Mouse (Mus musculus): Measurements from ENCODE around the gene Cntfr. TPM values are rescaled to one million over a fixed set of nuclear protein-coding genes. Genes with fewer than 3 reads are reported as not detected.

Gene Cntfr
- polyA plus RNA-seq, 1 experiment from 2014 or later, result 4.3 TPM

GRCm38 (mm10) chr4:41659556-41659955 lies 37.3 kb downstream of the Cntfr start:
- Histone ChIP-seq H3K4me3 (ENCODE audit: low read depth, low read length) (no peak overlapping the region), H3K9ac (ENCODE audit: low read length) (no peak overlapping the region), H3K27me3 (ENCODE audit: control insufficient read depth, insufficient read depth, low read length) (no peaks in the 10 kb centered on the region), H3K27ac (replicated peaks) (no peak overlapping the region), H3K4me1 (replicated peaks; ENCODE audit: control insufficient read depth, insufficient read depth) (no peaks in the 10 kb centered on the region), H3K36me3 (ENCODE audit: control insufficient read depth, insufficient read depth, low read length) (no peaks in the 10 kb centered on the region; the same call in 1 of the 2 replicates), H3K9me3 (ENCODE audit: control insufficient read depth, low read length) (no peaks in the 10 kb centered on the region), H3K4me2 (replicated peaks; ENCODE audit: low read depth) (no peak overlapping the region)
- no peak for DNase-seq (ENCODE audit: low spot score)
- ATAC-seq (ENCODE audit: low FRiP score, low TSS enrichment), result no peak
- TF ChIP-seq CTCF (IDR thresholded peaks at IDR 0.05; ENCODE audit: low read depth), result no peak
- 84% methylated on average over 13 of the region's 13 CpGs for WGBS

- no peak overlapping the region for H3K27ac ChIP-seq (replicated peaks)
- no peak overlapping the region for H3K4me2 ChIP-seq (replicated peaks; ENCODE audit: low read depth)
- ATAC-seq (ENCODE audit: low FRiP score, low TSS enrichment) (0 out of 2 replicates have a peak, but pooled peaks have one; percentile 25), DNase-seq (ENCODE audit: low spot score) (peak; percentile 44)
- no peak overlapping the region for H3K9ac ChIP-seq (ENCODE audit: low read length)
- H3K36me3 ChIP-seq (ENCODE audit: control insufficient read depth, insufficient read depth, low read length), result no peaks in the 10 kb centered on the region; the same call in 1 of the 2 replicates
- H3K4me3 ChIP-seq (ENCODE audit: low read depth, low read length), result no peak overlapping the region
- H3K27me3 ChIP-seq (ENCODE audit: control insufficient read depth, insufficient read depth, low read length), result no peaks in the 10 kb centered on the region
- TF ChIP-seq EP300 (optimal IDR thresholded peaks at IDR 0.05) (no peak), CTCF (IDR thresholded peaks at IDR 0.05; ENCODE audit: low read depth) (no peak)
- H3K4me1 ChIP-seq (replicated peaks; ENCODE audit: control insufficient read depth, insufficient read depth), result no peaks in the 10 kb centered on the region
- no peaks in the 10 kb centered on the region for H3K9me3 ChIP-seq (ENCODE audit: control insufficient read depth, low read length)
- WGBS, result 46% methylated on average over 15 of the region's 25 CpGs
Measured at GRCm38 (mm10) chr4:41658566-41659384, 38.1 kb downstream of the Cntfr start.

- H3K4me2 ChIP-seq (replicated peaks; ENCODE audit: low read depth), result no peak overlapping the region
- DNase-seq (ENCODE audit: low spot score) (no peak), ATAC-seq (ENCODE audit: low FRiP score, low TSS enrichment) (no peak)
- no peaks in the 10 kb centered on the region for H3K4me1 ChIP-seq (replicated peaks; ENCODE audit: control insufficient read depth, insufficient read depth)
- H3K4me3 ChIP-seq (ENCODE audit: low read depth, low read length), result no peak overlapping the region
- no peaks in the 10 kb centered on the region for H3K27me3 ChIP-seq (ENCODE audit: control insufficient read depth, insufficient read depth, low read length)
- WGBS, result 89% methylated on average over 2 of the region's 2 CpGs
- H3K36me3 ChIP-seq (ENCODE audit: control insufficient read depth, insufficient read depth, low read length), result no peaks in the 10 kb centered on the region
- no peaks in the 10 kb centered on the region for H3K9me3 ChIP-seq (ENCODE audit: control insufficient read depth, low read length)
- TF ChIP-seq CTCF (IDR thresholded peaks at IDR 0.05; ENCODE audit: low read depth) (no peak), EP300 (optimal IDR thresholded peaks at IDR 0.05) (no peak)
- no peak overlapping the region for H3K9ac ChIP-seq (ENCODE audit: low read length)
- H3K27ac ChIP-seq (replicated peaks), result no peak overlapping the region
Measured at GRCm38 (mm10) chr4:41655525-41655924, 41.4 kb downstream of the Cntfr start.

GRCm38 (mm10) chr4:41654217-41654616 lies 42.7 kb downstream of the Cntfr start:
- peak; percentile 58 for DNase-seq (ENCODE audit: low spot score)
- ATAC-seq (ENCODE audit: low FRiP score, low TSS enrichment), result no peak
- Histone ChIP-seq H3K27ac (replicated peaks) (no peak overlapping the region), H3K4me3 (ENCODE audit: low read depth, low read length) (no peak overlapping the region), H3K9ac (ENCODE audit: low read length) (no peak overlapping the region), H3K36me3 (ENCODE audit: control insufficient read depth, insufficient read depth, low read length) (no peaks in the 10 kb centered on the region), H3K4me2 (replicated peaks; ENCODE audit: low read depth) (no peak overlapping the region), H3K27me3 (ENCODE audit: control insufficient read depth, insufficient read depth, low read length) (no peaks in the 10 kb centered on the region), H3K9me3 (ENCODE audit: control insufficient read depth, low read length) (no peaks in the 10 kb centered on the region), H3K4me1 (replicated peaks; ENCODE audit: control insufficient read depth, insufficient read depth) (no peaks in the 10 kb centered on the region)
- WGBS, result 14% methylated on average over 7 of the region's 7 CpGs
- no peak for TF ChIP-seq EP300 (optimal IDR thresholded peaks at IDR 0.05)
- peak; percentile 80 for TF ChIP-seq CTCF (IDR thresholded peaks at IDR 0.05; ENCODE audit: low read depth)

GRCm38 (mm10) chr4:41653730-41654129 lies 43.2 kb downstream of the Cntfr start:
- Histone ChIP-seq H3K4me3 (ENCODE audit: low read depth, low read length) (no peak overlapping the region), H3K27me3 (ENCODE audit: control insufficient read depth, insufficient read depth, low read length) (no peaks in the 10 kb centered on the region), H3K27ac (replicated peaks) (no peak overlapping the region), H3K4me1 (replicated peaks; ENCODE audit: control insufficient read depth, insufficient read depth) (no peaks in the 10 kb centered on the region), H3K36me3 (ENCODE audit: control insufficient read depth, insufficient read depth, low read length) (no peaks in the 10 kb centered on the region), H3K4me2 (replicated peaks; ENCODE audit: low read depth) (no peak overlapping the region), H3K9ac (ENCODE audit: low read length) (no peak overlapping the region), H3K9me3 (ENCODE audit: control insufficient read depth, low read length) (no peaks in the 10 kb centered on the region)
- WGBS, result 64% methylated on average over 6 of the region's 6 CpGs
- DNase-seq (ENCODE audit: low spot score) (no peak), ATAC-seq (ENCODE audit: low FRiP score, low TSS enrichment) (no peak)
- TF ChIP-seq CTCF (IDR thresholded peaks at IDR 0.05; ENCODE audit: low read depth), result no peak
- no peak for TF ChIP-seq EP300 (optimal IDR thresholded peaks at IDR 0.05)

- H3K9ac ChIP-seq (ENCODE audit: low read length), result no peak overlapping the region
- no peak for TF ChIP-seq EP300 (optimal IDR thresholded peaks at IDR 0.05)
- TF ChIP-seq CTCF (IDR thresholded peaks at IDR 0.05; ENCODE audit: low read depth), result peak; percentile 88
- no peaks in the 10 kb centered on the region for H3K36me3 ChIP-seq (ENCODE audit: control insufficient read depth, insufficient read depth, low read length)
- H3K9me3 ChIP-seq (ENCODE audit: control insufficient read depth, low read length), result no peaks in the 10 kb centered on the region
- H3K27me3 ChIP-seq (ENCODE audit: control insufficient read depth, insufficient read depth, low read length), result no peaks in the 10 kb centered on the region
- 50% methylated on average over 6 of the region's 6 CpGs for WGBS
- DNase-seq (ENCODE audit: low spot score) (peak; percentile 70), ATAC-seq (ENCODE audit: low FRiP score, low TSS enrichment) (no peak)
- no peak overlapping the region for H3K4me3 ChIP-seq (ENCODE audit: low read depth, low read length)
- no peaks in the 10 kb centered on the region for H3K4me1 ChIP-seq (replicated peaks; ENCODE audit: control insufficient read depth, insufficient read depth)
- no peak overlapping the region for H3K4me2 ChIP-seq (replicated peaks; ENCODE audit: low read depth)
- no peak overlapping the region for H3K27ac ChIP-seq (replicated peaks)
Measured at GRCm38 (mm10) chr4:41653296-41653695, 43.6 kb downstream of the Cntfr start.
